Mouse (Mus musculus) heart, postnatal 0 days (tissue): Measurements from ENCODE around the gene Rabepk. TPM values are rescaled to one million over a fixed set of nuclear protein-coding genes. Genes with fewer than 3 reads are reported as not detected.
A peak's percentile ranks its signal among the peaks of the same experiment; 100 is the strongest.
"Not testable (repeated sequence)": the region's sequence is repeated elsewhere in the genome, so short reads cannot be mapped to it uniquely, and the experiment has no call there.

Source experiments
- ATAC-seq: fragments of 200-750 bp; cut with Nextera tagmentation; 2 replicates; pipeline ENCODE4 v1.8.0; 2017; ENCODE audit warnings: low read depth, moderate number of reproducible peaks, moderate library complexity; ENCODE audit not compliant: insufficient read depth
- DNase-seq: peaks from one replicate; pipeline ENCODE4 v3.0.0-alpha.2; 2016; ENCODE audit warnings: low spot score
- H3K27ac ChIP-seq: fragments of 300-500 bp; sonication (generic); 2 replicates; pipeline ENCODE4 v1.5.1; 2014; ENCODE audit warnings: low read depth, mild to moderate bottlenecking
- H3K27me3 ChIP-seq: fragments of 300-500 bp; sonication (generic); 2 replicates; pipeline ENCODE4 v1.6.1; 2014; ENCODE audit warnings: low read length, mixed read lengths; ENCODE audit not compliant: control insufficient read depth, insufficient read depth
- H3K36me3 ChIP-seq: fragments of 300-500 bp; sonication (generic); replicated peaks from 2 replicates; pipeline ENCODE4 v1.6.1; 2014; ENCODE audit warnings: low read length, mixed read lengths; ENCODE audit not compliant: control insufficient read depth, insufficient read depth
- H3K4me1 ChIP-seq: fragments of 300-500 bp; sonication (generic); 2 replicates; pipeline ENCODE4 v1.6.1; 2014; ENCODE audit warnings: antibody characterized with exemption; ENCODE audit not compliant: control insufficient read depth, insufficient read depth
- H3K4me2 ChIP-seq: fragments of 300-500 bp; sonication (generic); 2 replicates; pipeline ENCODE4 v1.6.1; 2014; ENCODE audit warnings: low read depth, mild to moderate bottlenecking, low read length, moderate library complexity
- H3K4me3 ChIP-seq: fragments of 300-500 bp; sonication (generic); 2 replicates; pipeline ENCODE4 v1.5.1; 2014; ENCODE audit warnings: low read depth, low read length
- H3K9ac ChIP-seq: fragments of 300-500 bp; sonication (generic); replicated peaks from 2 replicates; pipeline ENCODE4 v1.6.1; 2014; ENCODE audit warnings: low read depth, low read length, mixed read lengths
- H3K9me3 ChIP-seq: fragments of 300-500 bp; sonication (generic); replicated peaks from 2 replicates; pipeline ENCODE4 v1.6.1; 2016; ENCODE audit warnings: low read length; ENCODE audit not compliant: control insufficient read depth
- CTCF ChIP-seq: IDR thresholded peaks from 2 replicates; pipeline ENCODE4 v1.5.1; 2016; ENCODE audit warnings: antibody characterized with exemption, control low read depth, low read depth
- EP300 ChIP-seq: IDR thresholded peaks from 2 replicates; pipeline ENCODE4 v1.6.1; 2016; ENCODE audit warnings: antibody characterized with exemption, low read depth
- WGBS: fragments of 180-500 bp; shearing (Covaris S2); extraction: QIAGEN DNeasy Blood & Tissue Kit; methylation state at CpG from one replicate; pipeline ENCODE4 v1.1.7; 2014; 5-methylcytosine and 5-hydroxymethylcytosine counted together
- polyA plus RNA-seq: library from polyadenylated mRNA; unstranded; fragments of >200 nt; fragmentation: Nextera tagmentation; extraction: Ambion mirVana; gene quantifications from 2 replicates; pipeline ENCODE4 v1.2.1, GENCODE M21; 2015
- total RNA-seq: library from RNA; depleted of rRNA; stranded (reverse); fragments of >200 nt; gene quantifications from 2 replicates; pipeline ENCODE4 v1.2.3, GENCODE M21; 2014; ENCODE audit warnings: low replicate concordance; rRNA removed

Gene Rabepk
- total RNA-seq = 18.6 and 31.0 TPM in 2 replicates
- 20.1 and 22.1 TPM in 2 replicates for polyA plus RNA-seq

- peak within 1 kb of the TSS; percentile 77 for H3K27ac ChIP-seq
- no peak for TF ChIP-seq EP300
- no peak for TF ChIP-seq CTCF
- peak within 1 kb of the TSS; percentile 78 for H3K4me3 ChIP-seq
- peak within 1 kb of the TSS; percentile 70 for H3K9ac ChIP-seq
- H3K36me3 ChIP-seq = peaks cover 16% of the 10 kb centered on the region; the same call in 1 of the 2 replicates
- H3K9me3 ChIP-seq = no peaks in the 10 kb centered on the region
- peaks cover 22% of the 10 kb centered on the region for H3K4me1 ChIP-seq
- H3K27me3 ChIP-seq = no peaks in the 10 kb centered on the region
- WGBS = 3% methylated on average over 44 of the region's 44 CpGs
- DNase-seq (peak; percentile 90), ATAC-seq (peak; percentile 58)
- peak within 1 kb of the TSS; percentile 98 for H3K4me2 ChIP-seq
Observed at GRCm38 (mm10) chr2:34799357-34800256, at the start of gene Rabepk. TSS of gene Rabepk (minus strand) at chr2:34799912.

DNA sequence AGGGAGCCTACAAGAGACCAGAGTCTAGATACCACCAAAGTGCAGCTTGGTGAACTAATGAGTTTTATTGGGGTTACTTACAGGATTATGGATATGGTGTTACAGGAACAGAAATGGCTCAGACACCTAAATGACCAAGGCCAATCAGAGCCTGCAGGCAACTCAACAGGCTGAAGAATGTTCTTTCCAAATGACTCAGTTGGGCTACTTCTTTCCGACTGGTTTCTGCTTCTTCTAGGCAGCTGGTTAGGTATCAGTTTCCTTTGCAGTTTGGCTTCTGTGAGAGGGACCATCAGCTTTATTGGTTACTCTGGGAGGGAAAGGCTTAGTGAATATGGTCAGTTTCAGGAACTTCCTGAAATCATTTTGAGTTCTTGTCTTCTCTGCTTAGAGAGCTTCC is 48.0 kb upstream of the Rabepk start:
- ATAC-seq (no peak), DNase-seq (no peak)
- no peaks in the 10 kb centered on the region for H3K9me3 ChIP-seq
- H3K4me3 ChIP-seq = no peak overlapping the region
- H3K27ac ChIP-seq = no peak overlapping the region
- no peak overlapping the region for H3K9ac ChIP-seq
- H3K36me3 ChIP-seq = peaks cover 20% of the 10 kb centered on the region
- no peaks in the 10 kb centered on the region for H3K4me1 ChIP-seq
- no peak for TF ChIP-seq EP300
- TF ChIP-seq CTCF = no peak
- no peaks in the 10 kb centered on the region for H3K27me3 ChIP-seq
- no peak overlapping the region for H3K4me2 ChIP-seq
- 93% methylated on average over 1 of the region's 1 CpGs for whole genome bisulfite sequencing

DNA sequence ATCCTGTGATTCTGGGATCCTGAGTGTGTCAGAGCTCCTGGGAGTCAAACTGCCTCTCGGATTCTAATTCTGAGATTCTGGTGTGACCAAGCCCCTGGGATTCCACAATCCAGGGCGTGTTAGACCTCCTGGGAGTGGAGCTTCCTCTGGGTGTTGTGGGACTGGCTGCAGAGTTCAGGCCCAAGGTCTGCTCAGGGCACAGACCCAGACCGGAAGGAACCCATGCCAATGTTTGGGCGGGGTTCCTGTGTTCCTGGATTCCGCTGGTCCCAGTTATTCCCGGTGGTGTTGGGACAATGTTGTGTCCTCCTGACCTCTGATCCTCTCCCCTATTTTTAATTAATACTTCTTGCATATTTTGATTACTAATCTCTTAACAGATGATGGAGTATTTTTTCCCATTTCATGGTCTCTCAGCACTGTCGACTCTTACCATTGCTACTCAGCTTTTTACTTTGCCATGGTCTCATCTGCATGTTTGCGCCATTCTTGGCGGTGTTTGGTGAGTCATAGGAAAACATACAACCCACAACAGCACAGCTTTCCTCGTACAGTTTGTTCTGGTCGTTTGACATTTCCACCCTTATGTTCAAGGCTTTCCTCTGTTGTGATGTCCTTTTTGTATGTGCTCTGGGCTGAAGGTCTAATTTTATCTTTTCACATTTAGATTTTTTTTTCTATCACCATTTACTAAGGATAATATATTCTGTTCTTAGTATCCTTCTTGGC is 43.7 kb upstream of the Rabepk start:
- H3K9ac ChIP-seq = no peak overlapping the region
- no peak overlapping the region for H3K4me2 ChIP-seq
- H3K27me3 ChIP-seq = no peaks in the 10 kb centered on the region
- H3K9me3 ChIP-seq = no peaks in the 10 kb centered on the region
- H3K4me1 ChIP-seq = no peaks in the 10 kb centered on the region
- ATAC-seq (no peak), DNase-seq (no peak)
- no peaks in the 10 kb centered on the region for H3K36me3 ChIP-seq
- no peak overlapping the region for H3K4me3 ChIP-seq
- H3K27ac ChIP-seq = peak overlapping the region; percentile 20; the same call in 1 of the 2 replicates
- WGBS = 58% methylated on average over 11 of the region's 11 CpGs
- TF ChIP-seq CTCF = no peak

GRCm38 (mm10) chr2:34841706-34842105 is 42.0 kb upstream of the Rabepk start:
- no peak overlapping the region for H3K27ac ChIP-seq
- whole genome bisulfite sequencing = 81% methylated on average over 8 of the region's 8 CpGs
- H3K4me3 ChIP-seq = no peak overlapping the region
- no peak overlapping the region for H3K4me2 ChIP-seq
- no peak for TF ChIP-seq EP300
- no peak for TF ChIP-seq CTCF
- no peaks in the 10 kb centered on the region for H3K36me3 ChIP-seq
- no peaks in the 10 kb centered on the region for H3K9me3 ChIP-seq
- H3K9ac ChIP-seq = no peak overlapping the region
- DNase-seq (no peak), ATAC-seq (no peak)
- H3K4me1 ChIP-seq = no peaks in the 10 kb centered on the region
- H3K27me3 ChIP-seq = no peaks in the 10 kb centered on the region

DNA sequence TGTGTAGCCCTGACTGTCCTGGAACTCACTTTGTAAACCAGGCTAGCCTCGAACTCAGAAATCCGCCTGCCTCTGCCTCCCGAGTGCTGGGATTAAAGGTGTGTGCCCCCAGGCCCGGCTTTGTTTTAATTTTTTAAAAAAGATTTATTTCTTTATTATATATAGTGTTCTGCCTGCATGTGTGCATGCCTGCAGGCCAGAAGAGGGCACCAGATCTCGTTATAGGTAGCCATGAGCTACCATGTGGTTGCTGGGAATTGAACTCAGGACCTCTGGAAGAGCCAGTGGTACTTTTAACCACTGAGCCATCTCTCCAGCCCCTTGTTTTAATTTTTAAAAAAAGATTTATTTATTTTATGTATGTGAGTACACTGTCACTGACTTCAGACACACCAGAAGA is 40.4 kb upstream of the Rabepk start:
- not testable (repeated sequence) for H3K36me3 ChIP-seq, H3K27me3 ChIP-seq, H3K4me1 ChIP-seq, ATAC-seq, H3K9ac ChIP-seq, H3K9me3 ChIP-seq, H3K27ac ChIP-seq, DNase-seq, H3K4me2 ChIP-seq, H3K4me3 ChIP-seq
- 68% methylated on average over 5 of the region's 5 CpGs for WGBS
